Mouse (Mus musculus) thymus, adult 18-20 months (tissue): ENCODE measurements around the gene Endou.

Source experiments
- DNase-seq, 2 experiments: peaks; one replicate each; pipeline ENCODE4 v3.0.0; 2022; ENCODE audit warnings: mixed read lengths in 2 of 2

Endou gene

DNA sequence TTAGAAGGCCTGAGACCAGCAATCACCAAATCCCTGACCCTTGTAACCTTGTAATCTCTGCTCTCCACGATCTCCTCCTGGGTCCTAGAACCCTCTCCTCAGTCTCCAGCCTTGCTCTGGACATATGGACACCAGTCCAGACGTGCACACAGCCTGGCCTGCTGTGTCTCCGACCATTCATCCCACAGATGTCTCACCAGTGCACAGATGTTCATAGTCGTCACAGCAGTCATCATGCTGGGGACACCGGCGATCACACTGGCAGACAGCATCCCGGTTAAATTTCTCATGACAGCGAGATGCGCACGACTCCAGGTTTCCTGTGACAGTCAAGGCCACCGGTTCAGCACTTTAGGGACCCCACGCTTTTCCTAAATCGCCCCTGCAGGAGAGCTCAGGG is 4.8 kb downstream of the Endou start:
- DNase-seq: no peak

DNA sequence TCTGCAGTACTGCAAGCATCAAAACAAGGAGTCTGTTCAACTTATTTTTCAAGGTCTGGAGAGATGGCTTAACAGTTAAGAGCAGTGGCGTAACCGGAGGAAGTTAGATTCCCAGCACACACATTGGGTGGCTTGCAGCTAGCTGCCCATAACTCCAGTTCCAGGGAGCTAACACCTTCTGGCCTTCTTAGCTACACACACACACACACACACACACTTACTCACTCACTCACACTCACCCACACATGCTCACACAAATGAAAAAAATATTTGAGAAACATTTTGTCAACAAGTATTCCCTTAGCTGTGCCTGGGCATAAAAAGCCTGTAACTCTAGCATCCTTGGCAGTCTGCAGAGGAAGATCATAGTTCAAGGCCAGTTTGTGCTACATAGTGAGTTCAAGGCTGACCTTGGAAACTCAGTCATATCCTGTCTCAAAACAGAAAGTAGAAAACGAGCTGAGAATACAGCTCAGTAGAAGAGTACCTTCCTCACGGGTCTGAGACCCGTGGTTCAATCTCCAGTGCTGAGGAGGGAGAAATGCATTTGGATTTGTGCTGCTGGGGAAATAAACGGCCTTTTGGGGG is 5.8 kb downstream of the Endou start:
- peak in 1 of 2 experiments; percentile 14 for DNase-seq

DNA sequence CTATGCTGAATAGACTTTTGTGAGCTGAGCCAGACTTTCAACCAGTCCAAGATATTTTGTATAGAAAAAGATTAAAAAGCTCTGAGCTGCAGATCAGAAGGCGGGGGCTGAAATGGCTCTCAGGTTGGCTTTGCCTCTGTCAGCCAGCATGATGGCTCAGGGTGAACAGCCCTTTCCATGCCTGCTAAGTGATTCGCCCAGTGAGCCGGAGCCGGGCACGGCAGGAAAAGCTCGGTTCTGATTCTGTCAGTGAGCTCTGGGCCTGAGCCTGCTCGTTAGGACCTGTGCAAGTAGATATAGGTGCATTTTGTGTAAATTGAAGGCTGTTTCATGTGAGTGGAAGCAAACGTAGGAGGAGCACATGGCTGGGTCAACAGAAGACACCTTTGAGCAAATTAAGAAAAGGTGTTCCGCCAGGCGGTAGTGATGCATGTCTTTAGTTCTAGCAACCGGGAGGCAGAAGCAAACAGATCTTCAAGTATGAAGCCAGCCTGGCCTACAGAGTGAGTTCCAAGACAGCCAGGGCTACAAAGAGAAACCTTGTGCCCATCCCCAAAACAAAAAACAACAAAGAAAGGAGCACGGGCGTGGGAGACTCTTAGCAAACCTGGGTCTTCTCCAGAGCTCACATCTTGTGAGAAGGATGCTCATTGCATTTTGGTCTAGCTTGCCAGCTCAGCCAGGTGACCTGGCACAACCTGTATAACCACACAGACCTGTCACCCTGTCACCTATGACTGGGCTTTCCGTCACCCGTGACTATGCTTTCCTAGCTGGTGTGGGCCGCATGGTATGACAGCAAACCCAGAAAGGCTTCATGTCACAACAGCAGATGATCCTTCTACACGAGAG is 6.6 kb downstream of the Endou start:
- peak in 1 of 2 experiments; percentile 15 for DNase-seq

DNA sequence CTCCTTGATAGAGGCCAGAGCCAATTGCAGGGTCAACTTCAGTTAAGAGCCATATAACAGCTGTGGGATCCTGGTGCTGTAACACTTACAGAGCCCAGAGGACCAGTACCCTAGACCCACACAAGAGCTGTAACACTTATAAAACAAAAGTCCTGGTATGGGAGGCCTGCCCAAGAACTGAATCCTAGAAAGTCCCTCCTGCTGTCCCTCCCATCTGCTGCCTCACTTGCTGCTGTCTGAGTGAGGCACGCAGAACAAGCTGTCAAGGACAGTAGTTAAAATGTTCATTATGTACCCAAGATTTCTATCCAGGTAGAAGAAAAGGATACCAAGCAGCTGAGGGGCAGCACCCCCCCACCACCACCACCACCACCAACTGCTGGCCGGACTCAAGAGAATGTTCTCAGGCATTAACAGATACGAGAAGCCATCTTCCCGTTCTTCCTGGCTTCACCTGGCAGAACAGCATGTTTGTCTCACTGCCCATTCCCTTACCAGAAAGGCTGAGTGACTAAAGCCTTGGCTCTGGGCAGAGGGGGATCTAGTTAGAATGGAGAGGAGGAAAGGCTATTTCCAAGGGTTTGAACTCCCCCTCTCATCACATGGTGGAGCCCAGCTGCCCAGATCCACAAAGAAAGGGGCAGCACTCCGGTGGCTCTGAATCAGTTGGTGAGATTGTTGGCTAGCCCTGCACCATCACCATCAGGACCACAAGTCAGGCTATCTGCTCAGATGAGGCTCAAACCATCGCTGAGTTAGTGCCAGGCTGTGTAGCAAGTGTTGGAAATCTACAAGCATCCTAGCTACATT is 7.4 kb downstream of the Endou start:
- no peak for DNase-seq

DNA sequence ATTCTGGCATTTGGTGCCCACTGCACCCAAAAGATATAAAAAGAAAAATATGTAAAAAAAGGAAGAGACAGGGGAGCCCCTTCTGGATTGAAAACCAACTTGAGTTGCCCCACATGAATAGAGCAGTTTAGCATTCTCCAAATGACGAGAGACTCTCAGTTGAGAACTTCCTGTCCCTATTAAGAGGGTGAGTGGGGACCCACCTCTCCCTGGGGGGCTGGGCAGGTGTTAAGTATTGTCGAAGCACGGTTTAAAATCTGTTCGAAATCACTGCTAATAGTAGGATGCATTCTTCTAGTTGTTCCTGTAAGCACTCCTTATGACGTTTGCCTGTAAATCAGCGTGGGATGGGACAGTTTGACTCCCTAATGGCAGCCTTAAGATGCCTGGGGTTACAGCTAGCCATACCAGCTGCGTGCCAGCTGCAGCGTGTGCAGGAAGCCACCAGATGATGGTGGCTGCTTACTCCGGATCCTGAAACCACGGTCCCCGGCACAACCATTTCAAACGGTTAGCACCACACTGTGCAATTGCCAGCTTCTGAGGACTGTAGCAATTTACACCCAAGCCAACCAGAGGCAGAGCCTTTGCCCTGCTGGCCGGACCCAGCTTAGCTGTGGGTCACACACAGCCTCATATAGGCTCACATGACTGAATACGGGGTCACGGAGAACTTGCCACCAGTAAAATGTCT is 10.0 kb downstream of the Endou start:
- DNase-seq: peak; percentile 69 to 79

DNA sequence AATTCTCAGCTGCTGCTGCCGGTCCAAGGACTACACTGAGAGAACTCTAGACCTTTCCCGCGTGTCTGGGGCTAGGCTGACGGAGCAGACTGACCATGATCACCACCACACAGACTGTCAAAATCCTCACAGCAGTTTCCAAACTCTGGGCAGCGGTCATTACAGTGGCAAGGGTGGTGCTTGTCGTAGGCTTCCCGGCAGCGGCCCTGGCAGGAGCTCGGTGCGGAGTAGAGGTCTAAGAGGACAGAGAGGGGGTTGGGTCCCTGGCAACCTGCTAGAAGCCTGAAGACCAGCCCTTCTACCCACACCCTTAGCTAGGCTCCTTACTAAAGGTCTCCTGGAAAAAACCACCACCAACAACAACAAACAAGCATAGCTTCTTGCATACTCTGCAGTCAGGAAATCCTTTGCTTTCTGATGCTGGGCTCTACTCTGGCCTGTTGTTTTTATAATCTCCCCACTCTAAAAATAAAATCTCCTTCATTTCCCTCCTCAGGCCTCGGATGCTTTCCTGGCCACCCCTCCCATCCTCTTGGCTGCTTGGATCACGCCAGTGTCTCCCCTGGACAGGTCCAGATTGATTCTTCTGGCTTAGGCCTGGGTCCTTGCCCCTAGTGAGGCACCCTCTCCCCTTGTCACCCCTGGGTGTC is 11.0 kb downstream of the Endou start:
- no peak for DNase-seq

DNA sequence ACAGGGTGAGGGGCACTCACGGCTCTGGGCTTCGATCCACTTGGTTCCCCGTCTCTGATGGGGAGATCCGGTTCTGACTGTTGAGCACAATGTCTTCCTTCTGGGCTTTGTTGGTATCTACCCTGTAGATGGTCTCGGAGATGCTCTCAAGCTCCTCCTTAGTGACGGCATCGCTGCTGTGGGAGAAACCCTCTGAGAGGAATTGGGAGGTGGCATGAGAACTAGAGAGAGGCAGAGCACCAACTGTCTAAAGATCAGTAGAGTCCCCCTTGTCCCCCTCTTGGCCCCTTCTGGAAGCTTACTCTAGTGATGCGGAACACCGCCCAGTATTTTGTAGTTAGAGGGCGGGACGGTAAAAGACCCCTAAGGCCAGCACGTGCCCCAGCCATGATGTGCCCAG is 11.6 kb downstream of the Endou start:
- DNase-seq: peak in 1 of 2 experiments; percentile 40

DNA sequence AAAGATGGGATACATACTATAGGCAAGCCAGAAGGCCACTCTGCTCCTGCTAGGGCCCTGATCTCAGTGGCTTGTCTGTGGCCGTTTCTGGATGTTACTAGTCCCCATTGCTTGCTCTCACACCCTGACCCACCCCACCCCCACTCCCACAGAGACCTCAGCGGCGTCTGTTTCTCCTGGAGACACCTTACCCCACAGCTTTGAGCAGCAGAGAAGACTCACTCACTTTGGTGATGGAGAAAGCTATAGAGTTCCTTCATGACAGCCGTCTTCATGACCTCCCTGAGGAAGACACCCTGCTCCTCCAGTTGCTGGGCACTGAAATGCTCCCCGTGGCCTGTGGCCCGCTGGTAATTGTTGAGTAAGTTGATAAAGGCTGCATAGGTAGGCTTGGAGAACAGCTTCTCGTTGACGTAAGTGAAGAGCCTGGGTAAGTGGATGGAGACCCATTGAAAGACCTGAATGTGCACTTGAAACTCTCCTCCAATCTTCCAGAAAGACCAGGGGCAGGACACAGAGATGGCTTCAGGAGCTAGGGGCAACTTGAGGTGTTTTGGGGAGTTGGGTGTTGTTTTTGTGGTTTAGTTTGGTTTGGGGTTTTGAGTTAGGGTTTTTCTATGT is 12.5 kb downstream of the Endou start:
- peak in 1 of 2 experiments; percentile 32 for DNase-seq

DNA sequence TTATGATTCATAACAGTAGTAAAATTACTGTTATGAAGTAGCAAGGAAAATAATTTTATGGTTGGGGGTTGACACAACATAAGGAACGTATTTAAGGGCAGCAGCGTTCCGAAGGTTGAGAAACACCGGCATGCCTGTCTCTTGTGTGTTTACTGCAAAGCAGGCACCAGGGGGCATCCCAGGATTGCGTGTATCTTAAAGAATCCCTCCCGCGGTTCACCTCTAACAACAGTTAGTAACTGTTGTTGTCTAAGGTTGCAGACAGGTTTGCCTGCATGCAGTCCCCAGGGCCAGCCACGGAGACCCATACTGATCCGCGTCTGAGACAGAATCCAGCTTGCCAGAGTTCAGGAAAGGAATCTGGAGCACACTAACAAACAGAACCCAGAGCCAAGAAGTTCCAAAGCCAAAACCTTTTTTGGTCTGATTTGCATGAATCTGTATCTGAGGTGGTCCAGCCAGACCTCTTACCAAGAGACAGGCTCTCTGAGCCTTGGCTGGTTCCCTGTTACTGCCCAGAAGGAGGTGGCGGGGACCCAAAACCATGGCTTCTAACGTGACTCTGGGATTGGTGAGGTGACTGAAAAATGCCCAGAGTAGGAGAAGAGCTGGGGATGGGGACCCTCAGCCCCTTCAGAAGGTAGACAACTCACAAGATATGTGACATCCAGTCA is 13.1 kb downstream of the Endou start:
- peak in 1 of 2 experiments; percentile 72 for DNase-seq

DNA sequence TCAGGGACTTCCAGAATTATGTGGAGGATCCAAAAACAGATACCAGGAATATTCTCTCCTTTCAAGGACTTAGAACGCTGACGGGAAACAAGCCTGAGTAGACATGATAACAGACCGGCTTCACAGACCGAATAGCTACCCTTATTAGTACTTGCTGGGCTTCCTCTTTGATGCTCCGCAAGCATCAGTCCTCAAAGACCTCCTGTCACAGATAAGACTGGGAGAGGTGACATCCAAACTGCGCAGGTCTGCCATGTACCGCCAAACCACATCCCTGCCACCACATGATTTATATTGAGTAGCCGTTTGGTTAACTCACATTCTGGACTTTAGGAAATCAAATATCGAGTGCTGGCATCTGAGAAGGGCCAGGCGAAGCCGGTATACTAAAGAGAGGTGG is 14.4 kb downstream of the Endou start:
- DNase-seq: no peak

DNA sequence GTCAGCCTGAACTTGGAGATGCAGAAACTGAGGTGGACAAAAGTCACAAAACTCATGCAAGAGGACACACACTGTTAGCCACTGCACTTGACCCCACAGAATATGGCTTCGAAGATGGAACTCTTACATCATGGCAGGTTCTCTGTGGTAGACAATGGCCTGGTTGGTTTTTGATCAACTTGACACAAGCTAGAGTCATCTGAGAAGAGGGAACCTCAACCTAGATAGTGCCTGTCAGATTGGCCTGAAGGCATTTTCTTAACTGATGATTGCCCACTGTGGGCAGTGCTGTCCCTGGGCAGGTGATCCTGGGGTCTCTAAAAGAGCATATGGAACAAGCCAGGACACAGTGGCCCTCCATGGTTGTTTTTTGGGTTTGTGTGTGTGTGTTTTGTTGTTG is 15.4 kb downstream of the Endou start:
- no peak for DNase-seq

DNA sequence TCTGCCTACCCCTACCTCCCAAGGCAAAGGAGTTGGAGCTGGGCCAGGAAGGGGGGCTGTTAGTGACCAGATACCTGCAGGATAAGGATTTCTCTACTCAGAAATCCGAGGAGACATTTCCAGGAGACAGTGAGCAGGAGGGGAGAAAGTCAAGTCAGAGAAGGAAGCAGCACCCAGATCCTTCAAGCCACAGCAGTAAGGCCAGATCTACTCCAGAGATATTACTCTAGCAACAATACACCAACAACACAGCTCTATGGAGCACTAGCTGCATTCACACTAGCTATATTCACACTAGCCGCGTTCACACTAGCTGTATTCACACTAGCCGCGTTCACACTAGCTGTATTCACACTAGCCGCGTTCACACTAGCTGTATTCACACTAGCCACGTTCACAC is 16.1 kb downstream of the Endou start:
- DNase-seq: no peak

DNA sequence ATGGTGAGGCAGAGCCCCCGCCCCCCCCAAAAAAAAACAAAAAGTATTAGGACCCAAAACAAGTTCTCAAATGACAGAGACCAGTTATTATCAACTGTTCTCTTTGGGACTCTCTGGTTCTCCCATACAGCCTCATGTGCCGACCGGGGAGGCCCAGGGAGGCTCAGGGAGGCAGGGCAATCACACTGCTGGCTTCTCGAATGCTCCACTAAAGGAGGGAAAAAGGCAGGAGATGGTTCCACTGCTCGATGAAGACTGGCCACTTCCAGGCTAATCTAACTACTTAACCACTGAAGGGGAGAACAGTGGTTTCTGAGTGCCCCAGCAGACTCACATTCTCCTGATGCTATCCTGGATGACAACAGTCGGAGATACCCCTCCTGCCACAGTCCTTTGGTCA is 18.6 kb downstream of the Endou start:
- DNase-seq: no peak

DNA sequence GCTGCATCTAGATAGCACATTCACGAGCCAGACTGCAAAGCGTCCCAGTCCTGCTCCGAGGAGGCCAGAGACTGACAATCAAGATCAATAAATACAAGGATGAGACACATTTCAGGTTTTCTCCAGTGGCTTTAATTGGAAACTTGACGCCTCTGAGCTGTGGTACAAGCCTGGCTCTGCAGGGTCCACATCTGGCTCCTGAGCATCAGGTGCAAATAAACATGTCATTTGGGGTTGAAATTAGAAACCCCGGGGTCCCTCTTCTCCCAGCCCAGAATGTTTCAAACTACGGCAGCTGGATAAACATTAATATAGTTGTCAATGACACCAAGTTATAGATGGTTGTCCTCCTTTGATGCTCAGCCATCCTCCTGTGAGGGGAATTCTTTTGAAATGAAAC is 20.2 kb downstream of the Endou start:
- no peak for DNase-seq

DNA sequence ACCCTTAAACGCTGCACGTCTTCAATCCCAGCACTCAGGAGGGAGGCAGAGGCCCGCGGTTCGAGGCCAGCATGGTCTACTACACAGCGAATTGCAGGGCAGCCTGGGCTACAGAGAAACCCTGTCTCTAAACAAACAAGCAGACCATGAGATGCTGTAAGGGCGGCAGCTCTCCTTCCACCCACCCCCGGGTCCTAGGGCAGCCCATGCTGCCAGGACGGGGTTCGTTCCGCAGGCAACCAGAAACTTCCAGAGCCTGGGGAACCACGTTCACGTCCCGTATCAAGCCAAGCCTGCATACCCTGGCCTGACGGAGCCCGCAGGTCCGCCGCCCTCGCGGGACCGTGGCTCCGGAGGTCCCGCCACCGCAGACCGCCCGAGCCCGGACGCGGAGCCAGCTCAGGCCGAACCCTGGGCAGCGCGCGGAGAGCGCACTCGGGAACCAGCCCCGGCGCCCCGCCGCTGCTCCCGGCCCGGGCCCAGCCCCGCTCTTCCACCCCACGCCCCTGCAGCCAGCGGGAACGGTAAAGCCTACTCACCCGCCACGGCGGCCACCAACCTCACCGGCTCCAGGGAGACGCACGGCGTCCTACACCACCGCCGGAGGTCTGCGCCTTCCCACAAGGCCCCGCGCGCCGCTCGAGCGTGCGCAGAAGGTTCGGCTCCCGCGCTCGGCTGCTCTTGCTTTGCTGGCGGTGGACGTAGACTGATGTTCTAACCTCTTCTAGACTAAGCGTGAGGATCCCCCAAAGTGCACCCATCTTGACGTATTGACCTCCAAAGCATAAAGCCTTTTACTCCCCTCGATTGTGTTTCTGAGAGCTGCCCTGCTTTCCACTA is 25.7 kb downstream of the Endou start, which contains the start of gene Rpap3:
TSS of gene Rpap3 (minus strand) at position 615 of the 840 bp plus-strand sequence.
- peak; percentile 77 to 78 for DNase-seq

DNA sequence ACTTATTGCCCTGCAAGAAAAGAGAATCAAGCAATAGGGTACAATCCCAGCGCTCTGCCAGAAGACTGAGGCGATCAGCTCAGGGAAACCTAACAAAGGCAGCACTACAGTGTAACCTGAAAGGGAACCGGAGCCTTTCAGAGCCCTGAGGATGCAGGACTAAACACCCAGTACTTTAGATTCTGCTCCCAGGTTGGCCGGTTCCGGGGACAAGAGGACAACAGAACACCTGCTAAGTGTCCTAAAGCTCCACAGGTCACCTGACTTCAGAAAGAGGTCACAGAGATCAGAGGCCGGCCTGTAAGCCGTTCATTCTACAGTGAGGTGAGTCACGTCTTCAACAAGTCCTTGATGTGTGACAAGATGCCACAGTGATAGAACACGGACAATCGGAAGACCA is 34.5 kb downstream of the Endou start:
- DNase-seq: no peak

DNA sequence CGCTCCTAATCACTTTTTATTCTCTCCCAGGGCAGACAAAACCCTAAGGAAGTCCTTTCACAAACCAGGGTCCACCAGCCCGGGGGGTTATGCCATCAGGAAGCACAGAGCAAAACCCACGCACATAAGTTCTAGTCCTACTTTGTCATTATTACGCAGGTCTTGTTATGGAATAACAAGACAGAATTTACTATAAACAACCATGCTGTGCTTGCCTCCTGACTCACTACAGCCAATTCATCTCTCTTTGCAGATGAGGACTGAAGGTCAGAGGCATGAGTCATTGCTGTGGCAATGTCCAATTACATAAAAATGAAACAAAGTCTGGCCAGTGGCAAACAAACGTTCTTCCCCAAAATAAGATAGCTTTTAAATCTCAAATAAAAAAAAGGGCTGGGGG is 37.7 kb downstream of the Endou start:
- no peak for DNase-seq

DNA sequence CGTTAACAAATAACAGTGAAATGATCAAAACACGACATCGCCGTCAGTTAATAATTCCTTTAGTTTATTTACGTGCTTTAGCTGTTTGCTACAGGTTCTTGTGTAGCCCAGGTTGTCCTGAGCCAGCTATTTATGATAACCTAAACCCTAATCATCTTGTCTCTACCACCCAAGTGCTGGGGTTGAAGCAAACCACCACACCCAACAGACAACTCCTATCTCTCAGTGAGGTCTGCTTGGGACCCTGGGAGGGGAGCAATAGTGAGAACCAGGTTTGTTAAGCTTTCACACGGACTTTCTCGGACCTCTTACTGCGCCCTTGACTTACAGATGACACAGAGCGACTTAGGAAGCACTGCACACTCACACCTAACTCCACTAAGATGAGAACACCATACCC is 47.0 kb downstream of the Endou start:
- no peak for DNase-seq

DNA sequence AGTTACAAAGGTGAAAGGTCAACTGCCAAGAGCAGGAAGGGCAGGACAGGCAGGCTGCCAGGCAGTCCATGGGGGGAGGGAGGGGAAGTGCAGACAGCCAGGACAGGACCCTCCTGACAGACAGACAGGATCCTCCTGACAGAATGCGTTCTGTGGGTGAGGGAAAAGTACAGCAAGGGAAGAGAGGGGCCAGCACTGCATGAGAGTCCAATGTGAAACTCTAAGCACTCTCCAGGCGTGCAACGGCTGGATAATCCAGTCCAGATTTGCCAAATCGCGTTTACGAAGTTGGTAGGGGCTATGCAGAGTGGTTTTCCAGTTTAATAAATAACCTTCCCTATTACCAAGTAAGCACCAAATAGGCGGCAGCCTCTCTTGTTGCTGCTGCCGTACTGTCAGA is 49.1 kb downstream of the Endou start:
- no peak for DNase-seq

DNA sequence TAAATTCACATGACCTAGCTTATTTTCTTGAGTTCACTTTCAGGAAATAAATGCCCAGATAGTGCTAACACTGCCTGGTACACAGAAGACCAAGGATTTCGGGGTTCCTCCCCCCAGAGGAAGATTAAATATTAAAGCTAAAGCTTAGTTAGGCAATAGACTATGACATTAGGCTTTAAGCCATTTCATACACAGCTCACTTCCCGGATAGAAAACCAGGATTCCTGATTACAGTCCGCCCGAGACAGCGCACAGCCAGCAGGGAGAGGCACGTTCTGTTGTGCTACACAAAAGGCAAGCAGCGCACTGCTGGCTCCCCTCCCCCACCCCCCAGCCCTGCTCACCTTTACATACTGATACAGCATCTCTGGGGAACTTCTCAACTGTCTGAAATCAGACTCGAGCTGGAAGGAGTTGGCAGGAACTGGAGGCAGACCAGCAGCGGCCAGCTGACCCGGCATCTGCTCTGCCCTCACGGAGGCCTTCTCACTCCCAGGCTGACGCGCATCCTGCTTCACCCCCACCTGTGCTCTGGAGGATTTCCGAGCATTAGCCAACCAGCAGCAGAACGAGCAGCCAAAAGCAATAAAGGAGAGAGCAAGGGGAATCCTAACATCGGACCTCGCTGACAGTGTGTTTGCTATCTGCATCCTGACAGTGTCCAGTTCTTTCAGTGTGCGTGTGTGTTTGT is 51.0 kb downstream of the Endou start:
- DNase-seq: no peak
